Mouse (Mus musculus) liver, postnatal 0 days (tissue): ENCODE results near the gene Sept11. TPM values are rescaled to one million over a fixed set of nuclear protein-coding genes. Genes with fewer than 3 reads are reported as not detected.

Experiments
- ATAC-seq: fragments of 200-750 bp; cut with Nextera tagmentation; 2 replicates; pipeline ENCODE4 v1.8.0; 2017; ENCODE audit warnings: mild to moderate bottlenecking, moderate library complexity
- DNase-seq: peaks from one replicate; pipeline ENCODE4 v3.0.0-alpha.2; 2016
- H3K27ac ChIP-seq: fragments of 300-500 bp; sonication (generic); 2 replicates; pipeline ENCODE4 v1.5.1; 2014; ENCODE audit warnings: antibody characterized with exemption, moderate library complexity, mild to moderate bottlenecking, low read depth
- H3K27me3 ChIP-seq: fragments of 300-500 bp; sonication (generic); 2 replicates; pipeline ENCODE4 v1.6.1; 2014; ENCODE audit warnings: low read length, control low read depth, mixed read lengths; ENCODE audit not compliant: insufficient read depth
- H3K36me3 ChIP-seq: fragments of 300-500 bp; sonication (generic); replicated peaks from 2 replicates; pipeline ENCODE4 v1.6.1; 2014; ENCODE audit warnings: mild to moderate bottlenecking, control low read depth, low read length, moderate library complexity, mixed read lengths; ENCODE audit not compliant: insufficient read depth
- H3K4me1 ChIP-seq: fragments of 300-500 bp; sonication (generic); 2 replicates; pipeline ENCODE4 v1.6.1; 2014; ENCODE audit warnings: antibody characterized with exemption, mild to moderate bottlenecking, control low read depth; ENCODE audit not compliant: insufficient read depth
- H3K4me2 ChIP-seq: fragments of 300-500 bp; sonication (generic); 2 replicates; pipeline ENCODE4 v1.6.1; 2014; ENCODE audit warnings: low read depth, mild to moderate bottlenecking, low read length, moderate library complexity, mixed read lengths
- H3K4me3 ChIP-seq: fragments of 300-500 bp; sonication (generic); 2 replicates; pipeline ENCODE4 v1.5.1; 2014; ENCODE audit warnings: low read depth, low read length
- H3K9ac ChIP-seq: fragments of 300-500 bp; sonication (generic); replicated peaks from 2 replicates; pipeline ENCODE4 v1.6.1; 2014; ENCODE audit warnings: mild to moderate bottlenecking, moderate library complexity
- H3K9me3 ChIP-seq: fragments of 300-500 bp; sonication (generic); 2 replicates; pipeline ENCODE4 v1.6.1; 2016; ENCODE audit warnings: mild to moderate bottlenecking, control low read depth, low read length, mixed read lengths
- CTCF ChIP-seq: sonication (generic); IDR thresholded peaks from 2 replicates; pipeline ENCODE4 v1.5.1; 2016; ENCODE audit warnings: antibody characterized with exemption, low read depth
- EP300 ChIP-seq: IDR thresholded peaks from 2 replicates; pipeline ENCODE4 v1.6.1; 2016; ENCODE audit warnings: antibody characterized with exemption, low read depth, mild to moderate bottlenecking
- whole genome bisulfite sequencing: fragments of 180-500 bp; shearing (Covaris S2); extraction: QIAGEN DNeasy Blood & Tissue Kit; methylation state at CpG from one replicate; pipeline ENCODE4 v1.1.7; 2014; ENCODE audit not compliant: insufficient replicate concordance; 5-methylcytosine and 5-hydroxymethylcytosine counted together
- polyA plus RNA-seq: library from polyadenylated mRNA; unstranded; fragments of >200 nt; fragmentation: Nextera tagmentation; extraction: Ambion mirVana; gene quantifications from 2 replicates; pipeline ENCODE4 v1.2.1, GENCODE M21; 2015

Sept11 gene
- polyA plus RNA-seq, 1 experiment from 2014 or later: 12.2 TPM

DNA sequence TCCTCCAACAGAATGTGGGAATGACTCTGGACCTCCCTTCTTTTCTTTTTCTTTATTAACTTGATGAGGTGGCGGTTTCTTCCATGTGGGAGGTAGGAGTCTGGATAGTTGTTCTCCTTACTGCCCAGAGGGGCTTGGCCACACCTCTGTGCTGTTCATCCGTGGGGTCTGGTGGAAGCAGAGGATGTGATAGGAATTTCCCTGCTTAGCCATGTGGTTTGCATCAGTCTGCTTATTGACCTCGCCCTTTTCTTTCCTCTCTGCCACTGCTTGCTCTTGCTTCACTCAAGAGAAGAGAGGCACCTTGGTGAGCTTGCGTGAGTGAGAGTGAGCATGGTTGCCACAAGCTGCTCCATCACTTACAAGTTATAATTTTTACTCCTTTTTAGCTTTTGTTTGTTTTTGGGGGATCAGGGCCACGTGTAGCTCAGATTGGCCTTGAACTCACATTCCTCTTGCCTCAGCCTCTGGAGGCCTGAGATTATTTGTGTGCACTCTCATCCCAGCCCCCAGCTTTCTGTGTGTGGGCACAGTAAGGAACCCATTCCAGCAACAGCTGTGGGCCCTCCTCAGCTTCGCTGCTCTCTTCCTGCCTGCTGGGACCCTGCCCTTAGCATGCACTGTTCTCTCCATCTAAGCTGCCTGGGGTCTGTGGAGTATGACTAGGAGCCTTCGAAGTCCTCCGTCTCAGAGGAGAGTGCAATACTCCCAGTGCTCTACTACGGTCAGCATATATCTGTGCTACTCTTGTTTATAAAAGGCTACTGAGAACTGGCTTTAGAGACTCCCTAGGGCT is 31.0 kb downstream of the Sept11 start:
- ATAC-seq: no peak
- DNase-seq: no peak
- Histone ChIP-seq H3K4me2 (no peak overlapping the region), H3K9me3 (no peaks in the 10 kb centered on the region), H3K9ac (no peak overlapping the region), H3K36me3 (no peaks in the 10 kb centered on the region), H3K27ac (no peak overlapping the region), H3K27me3 (no peaks in the 10 kb centered on the region), H3K4me3 (no peak overlapping the region), H3K4me1 (peaks cover 18% of the 10 kb centered on the region)
- 64% methylated on average over 9 of the region's 9 CpGs for WGBS
- TF ChIP-seq EP300 (no peak), CTCF (no peak)

DNA sequence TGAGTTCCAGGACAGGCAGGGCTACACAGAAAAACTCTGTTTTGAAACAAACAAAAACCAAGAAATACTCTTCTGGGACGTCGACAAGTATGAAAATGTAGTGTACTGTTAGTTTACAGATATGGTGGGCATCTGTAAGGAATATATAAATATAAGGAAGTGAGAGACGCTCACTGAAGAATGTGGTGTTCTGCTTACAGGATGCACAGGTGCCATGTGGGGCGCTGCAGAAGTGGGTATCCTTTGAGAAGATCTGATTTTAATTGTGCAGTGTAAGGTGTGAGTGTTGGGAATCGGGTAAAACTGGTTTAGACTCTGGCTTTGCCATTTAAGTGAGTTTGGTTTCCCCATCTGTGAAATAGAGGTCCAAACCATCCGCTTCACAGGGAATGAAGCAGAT is 32.1 kb downstream of the Sept11 start:
- Histone ChIP-seq H3K27me3 (no peaks in the 10 kb centered on the region), H3K4me1 (peaks cover 29% of the 10 kb centered on the region), H3K36me3 (no peaks in the 10 kb centered on the region), H3K9me3 (no peaks in the 10 kb centered on the region), H3K27ac (no peak overlapping the region), H3K4me3 (no peak overlapping the region), H3K9ac (no peak overlapping the region), H3K4me2 (no peak overlapping the region)
- TF ChIP-seq CTCF (no peak), EP300 (no peak)
- DNase-seq: no peak
- no peak for ATAC-seq
- WGBS: 78% methylated on average over 6 of the region's 6 CpGs

DNA sequence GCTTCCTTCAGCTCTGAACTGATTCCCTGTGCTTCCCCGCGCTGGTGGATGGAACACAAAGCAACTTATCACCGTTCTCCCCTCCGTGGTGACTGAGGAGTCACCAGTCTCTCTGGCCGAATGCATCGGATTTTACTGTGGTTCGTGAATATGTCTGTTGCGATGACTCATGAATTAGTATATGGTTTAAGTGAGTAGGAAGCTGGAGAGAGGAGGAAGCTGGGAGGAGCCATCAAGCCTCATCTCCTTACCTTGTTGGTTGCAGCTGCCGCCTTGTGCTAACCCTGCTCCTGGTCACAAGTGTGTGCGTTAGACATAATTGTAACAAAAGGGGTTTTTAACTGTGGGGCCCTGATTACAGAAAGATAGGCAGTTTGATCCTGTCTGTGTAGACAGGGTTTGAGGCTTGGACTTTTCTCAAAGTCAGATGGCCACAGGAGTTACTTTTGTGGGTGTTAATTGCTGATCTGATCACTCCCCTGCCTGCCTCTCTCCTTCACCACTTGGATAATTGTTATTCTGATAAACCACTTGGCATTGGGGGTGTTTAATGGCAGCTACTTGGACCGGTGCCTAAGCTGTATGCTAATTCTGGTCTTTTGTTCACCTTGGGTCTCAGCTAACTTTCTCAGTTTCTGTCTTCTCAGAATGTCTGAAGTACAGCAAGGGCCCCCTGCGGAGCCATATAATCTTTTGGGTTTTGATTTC is 33.1 kb downstream of the Sept11 start:
- ATAC-seq (no peak), DNase-seq (no peak)
- 51% methylated on average over 12 of the region's 12 CpGs for WGBS
- H3K9me3 ChIP-seq: no peaks in the 10 kb centered on the region
- H3K36me3 ChIP-seq: no peaks in the 10 kb centered on the region
- no peak overlapping the region for H3K27ac ChIP-seq
- no peak overlapping the region for H3K9ac ChIP-seq
- H3K4me3 ChIP-seq: no peak overlapping the region
- TF ChIP-seq EP300 (no peak), CTCF (no peak)
- peaks cover 34% of the 10 kb centered on the region for H3K4me1 ChIP-seq
- no peak overlapping the region for H3K4me2 ChIP-seq
- H3K27me3 ChIP-seq: no peaks in the 10 kb centered on the region

DNA sequence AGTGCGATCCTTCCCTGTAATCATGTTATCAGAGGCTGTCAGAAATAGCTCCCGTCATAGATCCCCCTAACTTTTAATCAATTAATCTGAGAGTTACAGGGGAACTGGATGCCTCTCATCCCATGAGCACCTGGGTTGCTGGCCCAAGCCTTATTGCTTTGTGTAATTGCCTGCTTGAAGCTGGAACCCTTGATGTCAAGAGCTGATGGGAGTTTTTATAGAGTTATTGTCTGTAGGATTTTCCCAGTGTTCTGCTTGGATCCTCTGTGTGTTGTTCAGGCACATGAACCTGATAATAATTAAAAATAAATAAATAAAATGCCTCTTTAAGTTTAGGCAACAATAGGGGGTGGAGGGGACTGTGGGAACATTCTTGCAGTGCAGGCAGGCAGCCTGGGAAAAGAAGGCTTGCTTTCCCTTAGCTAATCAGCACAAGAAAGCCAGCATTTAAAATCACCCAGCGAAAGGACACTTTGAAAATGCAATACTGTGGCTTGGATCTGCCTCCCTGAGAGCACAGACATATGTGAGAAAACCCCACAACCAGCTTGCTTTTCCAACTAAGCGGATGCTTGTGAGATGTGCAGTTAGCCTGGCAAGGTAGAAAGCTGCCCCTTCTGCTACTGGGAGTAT is 33.8 kb downstream of the Sept11 start:
- 73% methylated on average over 4 of the region's 4 CpGs for WGBS
- TF ChIP-seq EP300: no peak
- TF ChIP-seq CTCF: no peak
- no peak for ATAC-seq

DNA sequence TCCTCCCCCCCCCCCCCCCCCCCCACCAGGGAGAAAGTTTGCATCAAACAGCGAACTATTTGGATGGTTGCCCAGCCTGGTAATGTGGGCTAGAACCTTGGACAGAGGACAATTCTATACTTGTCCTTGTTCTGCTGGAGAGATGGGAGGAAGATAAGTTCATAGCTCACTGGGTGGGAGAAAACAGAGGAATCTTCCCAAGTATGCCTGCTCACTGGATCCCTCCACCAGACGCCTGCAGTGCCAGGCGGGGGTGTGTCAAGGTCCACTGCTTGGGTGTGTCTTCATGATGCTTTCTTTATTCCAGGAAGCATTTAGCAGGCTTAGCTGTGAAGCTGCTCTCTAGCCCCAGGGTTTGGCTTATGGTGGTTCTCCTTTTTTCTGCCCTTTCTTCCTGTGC is 34.5 kb downstream of the Sept11 start:
- no peak overlapping the region for H3K27ac ChIP-seq

More for the DNA sequence above, 33.8 kb downstream of the Sept11 start:
- Histone ChIP-seq H3K36me3 (no peaks in the 10 kb centered on the region), H3K9ac (no peak overlapping the region), H3K27ac (no peak overlapping the region), H3K4me1 (peaks cover 36% of the 10 kb centered on the region), H3K4me3 (no peak overlapping the region), H3K4me2 (no peak overlapping the region), H3K9me3 (no peaks in the 10 kb centered on the region), H3K27me3 (no peaks in the 10 kb centered on the region)
- DNase-seq: no peak

DNA sequence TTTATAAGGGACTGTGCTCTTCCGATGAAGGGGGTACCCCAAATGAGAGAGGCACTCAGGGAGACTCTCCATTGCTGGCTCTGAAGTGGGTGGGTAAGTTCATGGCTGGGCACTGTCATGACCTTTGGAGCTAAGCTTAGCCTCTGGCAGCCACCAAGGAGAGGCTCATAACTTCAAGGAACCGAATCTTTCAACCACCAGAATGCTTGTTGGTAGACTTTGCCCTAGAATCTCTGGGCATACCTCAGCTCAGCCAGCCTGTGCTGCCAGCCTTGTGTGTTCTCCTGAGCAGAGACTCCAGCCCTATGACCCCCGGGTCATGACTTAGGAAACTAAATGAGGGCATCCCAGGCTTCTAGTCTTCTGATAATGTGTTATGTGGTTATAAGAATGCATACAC is 35.5 kb downstream of the Sept11 start:
- Histone ChIP-seq H3K9ac (no peak overlapping the region), H3K4me1 (peaks cover 39% of the 10 kb centered on the region), H3K4me3 (no peak overlapping the region), H3K36me3 (no peaks in the 10 kb centered on the region), H3K4me2 (no peak overlapping the region), H3K27me3 (no peaks in the 10 kb centered on the region), H3K27ac (no peak overlapping the region), H3K9me3 (no peaks in the 10 kb centered on the region)
- WGBS: 74% methylated on average over 3 of the region's 3 CpGs
- TF ChIP-seq CTCF: no peak
- no peak for TF ChIP-seq EP300
- ATAC-seq (no peak), DNase-seq (no peak)

More for the DNA sequence above, 34.5 kb downstream of the Sept11 start:
- Histone ChIP-seq H3K4me1 (peaks cover 36% of the 10 kb centered on the region), H3K27me3 (no peaks in the 10 kb centered on the region), H3K9me3 (no peaks in the 10 kb centered on the region), H3K36me3 (no peaks in the 10 kb centered on the region), H3K4me3 (no peak overlapping the region), H3K4me2 (no peak overlapping the region), H3K9ac (no peak overlapping the region)
- peak; percentile 29 for DNase-seq
- WGBS: 11% methylated on average over 3 of the region's 3 CpGs
- ATAC-seq: no peak
- TF ChIP-seq CTCF (no peak), EP300 (no peak)
